Comparison of ENCODE assay signal across 8 mouse cellular contexts in the genomic region with DNA sequence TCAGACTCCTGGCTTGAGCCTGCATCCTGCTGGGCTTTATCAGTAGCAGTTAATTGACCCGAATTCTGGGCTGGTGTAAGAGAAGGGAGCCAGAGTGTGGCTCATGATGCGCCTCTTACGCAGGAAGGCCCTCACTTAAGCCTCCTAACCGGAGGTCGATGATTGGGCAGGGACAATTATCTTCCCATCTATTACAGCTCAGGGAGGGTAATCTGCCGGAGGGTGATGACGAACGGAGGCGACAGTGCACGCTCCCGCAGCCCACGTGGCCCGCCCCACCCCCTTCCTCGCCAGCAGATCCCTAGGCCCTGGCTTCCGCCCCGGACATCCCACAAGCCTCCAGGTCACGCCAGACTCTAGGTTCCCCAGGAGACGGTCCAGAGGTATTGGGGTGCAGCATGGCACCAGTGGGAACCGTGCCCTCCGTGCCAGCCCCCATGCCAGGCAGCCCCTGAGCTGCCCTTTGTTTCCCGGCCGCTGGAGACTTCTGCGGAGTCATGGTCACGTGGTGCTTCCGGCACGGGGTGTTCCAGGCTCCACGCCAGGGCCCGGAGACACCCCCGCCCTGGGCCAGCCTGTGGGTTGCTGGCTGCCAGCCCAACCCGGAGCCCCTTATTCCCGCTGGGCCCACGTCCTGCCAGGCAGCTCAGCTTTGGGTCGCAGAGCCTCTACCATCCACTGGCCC. TPM values are rescaled to one million over a fixed set of nuclear protein-coding genes. Genes with fewer than 3 reads are reported as not detected.
DNase-seq lines count a peak whose midpoint lies in the region; ATAC-seq lines count a peak whose summit lies in the region.

No protein-coding gene starts in this region.

- DNase-seq in T-cell, adult 2 months (ENCODE audit: low spot score), result peak; percentile 76
- DNase-seq in cerebellum, postnatal 25 days, result peak; percentile 88 to 89
- DNase-seq in frontal cortex, postnatal 36 days (ENCODE audit: low spot score in 2 of 2), result peak; percentile 90 to 95
- DNase-seq in left cerebral cortex, adult 18-20 months (ENCODE audit: low spot score in 2 of 2), result peak; percentile 88 to 91
- DNase-seq in lung, postnatal 4 days, result peak; percentile 89 to 93
- peak; percentile 95 for DNase-seq in retina, postnatal 1 day
- DNase-seq in thymus, postnatal 4 days, result peak; percentile 83

- peak overlapping the region; percentile 68 for H3K4me2 ChIP-seq in hindbrain, embryonic 15.5 days

- peaks cover 34% of the 10 kb centered on the region for H3K4me1 ChIP-seq in hindbrain, embryonic 15.5 days (replicated peaks)

- peak overlapping the region; percentile 31 for H3K4me3 ChIP-seq in hindbrain, embryonic 15.5 days

- ATAC-seq in hindbrain, embryonic 15.5 days (ENCODE audit: low FRiP score, low read depth), result peak; percentile 90

- peak overlapping the region; percentile 53 for H3K9ac ChIP-seq in hindbrain, embryonic 15.5 days

- H3K36me3 ChIP-seq in hindbrain, embryonic 15.5 days, result no peaks in the 10 kb centered on the region

- no peaks in the 10 kb centered on the region for H3K9me3 ChIP-seq in hindbrain, embryonic 15.5 days

- peak overlapping the region; percentile 96 for H3K27ac ChIP-seq in hindbrain, embryonic 15.5 days (replicated peaks)

- WGBS in hindbrain, embryonic 15.5 days, result 2% methylated on average over 33 of the region's 33 CpGs

- H3K27me3 ChIP-seq in hindbrain, embryonic 15.5 days, result no peaks in the 10 kb centered on the region

RNA-seq across cellular contexts. Expression of a gene that starts 9.0 kb away (rescaled TPM):
- 0.26 and 0.63 TPM in 2 replicates for polyA plus RNA-seq in hindbrain, embryonic 15.5 days (2015; fragmentation: Nextera tagmentation; extraction: Ambion mirVana)
- total RNA-seq in left cerebral cortex, adult 18-20 months (2021), result under 1 TPM; 0.56 to 0.61 TPM

RNA-seq across cellular contexts. Expression of a gene that starts 31.7 kb away (rescaled TPM):
- polyA plus RNA-seq in hindbrain, embryonic 15.5 days (2015; fragmentation: Nextera tagmentation; extraction: Ambion mirVana), result 8.0 and 9.3 TPM in 2 replicates
- total RNA-seq in left cerebral cortex, adult 18-20 months (2021), result 1 to 10 TPM; 1.8 to 4.2 TPM

Comparison
In these comparisons a context has a peak if more than half of its experiments do, and no peak if none do; other contexts are left out.
1. Peak in every context shown above with its lines: DNase-seq, ATAC-seq, H3K4me3 ChIP-seq and H3K27ac ChIP-seq.